ENCODE assay signal across 11 mouse cellular contexts in genomic region chr11:68228941-68229665, GRCm38 (mm10).
DNase-seq lines count a peak whose midpoint lies in the region; ATAC-seq lines count a peak whose summit lies in the region.
"Had no signal": no experiment of that assay in that cellular context is flagged by ENCODE, and none has a peak within 500 bp of the region (broad histone marks: within the 10 kb centered on the region; RNA-seq: fewer than 3 reads in every experiment).

No protein-coding gene starts in this region.

- no peak overlapping the region for H3K4me2 ChIP-seq in hindbrain, embryonic 11.5 days (replicated peaks; ENCODE audit: low read depth, low read length)
- H3K4me2 ChIP-seq in stomach, embryonic 16.5 days (ENCODE audit: low read depth, low read length), result peak overlapping the region; percentile 16; the same call in 1 of the 2 replicates

- H3K27me3 ChIP-seq in hindbrain, embryonic 11.5 days (ENCODE audit: control insufficient read depth, insufficient read depth, low read length), result peaks cover 15% of the 10 kb centered on the region; the same call in 1 of the 2 replicates
- H3K27me3 ChIP-seq in stomach, embryonic 16.5 days (ENCODE audit: control insufficient read depth, insufficient read depth, low read length), result no peaks in the 10 kb centered on the region
- H3K27me3 ChIP-seq: CH12.LX had no signal

- no peaks in the 10 kb centered on the region for H3K36me3 ChIP-seq in hindbrain, embryonic 11.5 days (ENCODE audit: control insufficient read depth, insufficient read depth, low read length)
- no peaks in the 10 kb centered on the region for H3K36me3 ChIP-seq in stomach, embryonic 16.5 days (ENCODE audit: control insufficient read depth, insufficient read depth, low read length)

- ATAC-seq in hindbrain, embryonic 11.5 days (ENCODE audit: low FRiP score), result no peak
- ATAC-seq in stomach, embryonic 16.5 days (ENCODE audit: insufficient read depth, low FRiP score), result peak; percentile 54

- DNase-seq in heart, postnatal 10 days, result peak; percentile 29 to 41
- no peak for DNase-seq in heart, postnatal 25 days (ENCODE audit: low spot score)
- DNase-seq in urinary bladder, postnatal 14 days (ENCODE audit: low spot score), result peak; percentile 49
- DNase-seq in urinary bladder, adult 18-20 months (ENCODE audit: low spot score in 2 of 2), result no peak
- peak; percentile 43 for DNase-seq in hindbrain, embryonic 11.5 days (ENCODE audit: low spot score)
- DNase-seq in thymus, postnatal 10 days (ENCODE audit: low spot score in 2 of 2), result no peak
- no peak for DNase-seq in left cerebral cortex, postnatal 14 days (ENCODE audit: low spot score in 2 of 2)
- DNase-seq: cerebellum, postnatal 36 days had no signal

- 0 out of 2 replicates have a peak, but pooled peaks cover 3% of the 10 kb centered on the region for H3K9me3 ChIP-seq in hindbrain, embryonic 11.5 days (ENCODE audit: control insufficient read depth, low read length)
- no peaks in the 10 kb centered on the region for H3K9me3 ChIP-seq in stomach, embryonic 16.5 days (replicated peaks; ENCODE audit: control insufficient read depth, low read length)

- H3K4me1 ChIP-seq in hindbrain, embryonic 11.5 days (replicated peaks; ENCODE audit: control insufficient read depth, insufficient read depth, low read length), result peaks cover 13% of the 10 kb centered on the region
- peaks cover 14% of the 10 kb centered on the region for H3K4me1 ChIP-seq in stomach, embryonic 16.5 days (ENCODE audit: control insufficient read depth, insufficient read depth, low read length)

- H3K9ac ChIP-seq in hindbrain, embryonic 11.5 days (ENCODE audit: low read depth, low read length), result 0 out of 2 replicates have a peak overlapping the region, but pooled peaks have one; percentile 2
- peak overlapping the region; percentile 54; the same call in 1 of the 2 replicates for H3K9ac ChIP-seq in stomach, embryonic 16.5 days (ENCODE audit: low read length)

- intact Hi-C loops in heart, postnatal 10 days (cut with DNase I), result no loop called here
- intact Hi-C loops in heart, postnatal 25 days (cut with DNase I), result no loop called here
- intact Hi-C loops in left cerebral cortex, postnatal 14 days (cut with DNase I), result no loop called here

- no peak overlapping the region for H3K4me3 ChIP-seq in hindbrain, embryonic 11.5 days (ENCODE audit: low read depth, low read length)
- no peak overlapping the region for H3K4me3 ChIP-seq in stomach, embryonic 16.5 days (replicated peaks; ENCODE audit: low read length)

- WGBS in hindbrain, embryonic 11.5 days, result 44% methylated on average over 18 of the region's 18 CpGs
- 42% methylated on average over 18 of the region's 18 CpGs for WGBS in stomach, embryonic 16.5 days

- 0 out of 2 replicates have a peak overlapping the region, but pooled peaks have one; percentile 4 for H3K27ac ChIP-seq in hindbrain, embryonic 11.5 days (ENCODE audit: low read depth, low read length)
- H3K27ac ChIP-seq in stomach, embryonic 16.5 days (ENCODE audit: low read length), result peak overlapping the region; percentile 87
- H3K27ac ChIP-seq: macrophage had no signal

Comparison
In these comparisons a context has a peak if more than half of its experiments do, and no peak if none do; other contexts are left out.
1. DNase-seq: peak in heart, postnatal 10 days (2 of 2), urinary bladder, postnatal 14 days (single experiment) and hindbrain, embryonic 11.5 days (single experiment); none in heart, postnatal 25 days (single experiment), urinary bladder, adult 18-20 months (0 of 2), thymus, postnatal 10 days (0 of 2) and left cerebral cortex, postnatal 14 days (0 of 2).